Mouse (Mus musculus) gastrocnemius, adult 8-10 months (tissue): ENCODE measurements around the gene Rcl1. TPM values are rescaled to one million over a fixed set of nuclear protein-coding genes. Genes with fewer than 3 reads are reported as not detected.

Experiments
- DNase-seq, 2 experiments: peaks; one replicate each; pipeline ENCODE4 v3.0.0; 2022; ENCODE audit warnings: low spot score in 2 of 2
- microRNA-seq: library from miRNA; unstranded; fragments of <30 nt; microRNA quantifications from one replicate; pipeline ENCODE4 v1.2.0, GENCODE M21; 2022
- total RNA-seq, 4 experiments: library from RNA; stranded (reverse); gene quantifications; 2 replicates each; pipeline ENCODE4 v1.2.4; 2022

The Rcl1 gene
- total RNA-seq, 4 experiments from 2014 or later = 5.0 to 8.5 (median 6.9) TPM

- DNase-seq = no peak
Observed at GRCm38 (mm10) chr19:29150038-29150437, 48.9 kb downstream of the Rcl1 start.

- DNase-seq = no peak
Observed at GRCm38 (mm10) chr19:29151443-29151842, 50.3 kb downstream of the Rcl1 start.

- no peak for DNase-seq
Observed at GRCm38 (mm10) chr19:29155552-29155951, 54.4 kb downstream of the Rcl1 start.

GRCm38 (mm10) chr19:29156417-29156816 lies 55.2 kb downstream of the Rcl1 start:
- no peak for DNase-seq

DNA sequence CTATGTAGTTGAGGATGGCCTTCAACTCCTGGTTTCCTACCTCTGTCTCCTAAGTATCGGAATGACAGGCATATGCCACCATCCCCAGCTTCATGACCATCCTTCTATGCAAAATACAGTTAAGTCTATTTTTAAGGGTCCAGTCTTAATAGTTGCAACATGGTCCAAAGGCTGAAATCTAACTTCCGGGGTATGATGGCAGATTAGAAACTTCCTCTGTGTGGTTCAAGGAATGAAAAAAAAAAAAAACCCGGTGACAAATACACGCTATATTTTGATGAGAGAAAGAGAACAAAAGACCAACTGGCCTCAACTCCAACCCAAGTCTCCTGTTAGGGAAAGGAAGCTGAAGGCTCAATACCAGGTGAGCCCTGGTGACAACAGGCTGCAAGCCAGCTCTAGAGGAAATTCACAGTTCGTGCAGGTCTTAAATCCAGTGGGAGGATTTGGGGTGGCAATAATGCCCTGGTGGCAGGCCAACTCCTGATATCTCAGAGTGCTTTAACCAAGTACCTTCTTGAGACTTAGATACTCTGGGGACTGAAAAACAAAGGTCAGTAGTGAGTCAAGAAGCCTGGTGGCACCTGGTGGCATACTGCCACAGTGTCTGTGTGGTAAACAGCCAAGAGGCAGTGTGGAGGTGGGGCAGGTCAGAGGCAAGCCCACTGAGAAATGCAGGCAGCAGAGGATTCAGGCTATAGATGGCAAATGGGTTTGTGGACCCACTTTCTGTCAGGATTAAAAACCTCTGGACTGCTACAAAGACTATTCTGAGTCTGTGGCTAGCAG lies 56.7 kb downstream of the Rcl1 start:
- no peak for DNase-seq

DNA sequence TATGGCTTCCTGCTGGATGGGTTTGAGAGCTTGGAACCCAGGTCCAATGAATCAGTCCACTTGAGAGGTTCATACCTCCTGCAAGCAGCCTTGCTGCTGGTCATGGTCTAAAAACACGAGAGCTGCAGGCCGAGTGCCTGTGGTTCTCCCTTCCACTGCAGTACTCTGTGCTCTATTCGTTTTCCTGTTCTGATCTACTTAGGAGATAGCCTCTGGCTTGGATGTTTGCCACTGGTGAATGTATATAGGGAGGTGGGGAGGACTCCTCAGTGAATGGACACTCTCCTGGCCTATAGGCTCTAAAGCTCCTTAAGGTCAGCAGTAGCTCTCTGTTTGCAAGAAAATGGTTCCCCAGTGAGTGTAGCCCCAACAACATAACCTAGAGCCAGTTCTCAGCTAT lies 57.3 kb downstream of the Rcl1 start:
- DNase-seq = no peak

DNA sequence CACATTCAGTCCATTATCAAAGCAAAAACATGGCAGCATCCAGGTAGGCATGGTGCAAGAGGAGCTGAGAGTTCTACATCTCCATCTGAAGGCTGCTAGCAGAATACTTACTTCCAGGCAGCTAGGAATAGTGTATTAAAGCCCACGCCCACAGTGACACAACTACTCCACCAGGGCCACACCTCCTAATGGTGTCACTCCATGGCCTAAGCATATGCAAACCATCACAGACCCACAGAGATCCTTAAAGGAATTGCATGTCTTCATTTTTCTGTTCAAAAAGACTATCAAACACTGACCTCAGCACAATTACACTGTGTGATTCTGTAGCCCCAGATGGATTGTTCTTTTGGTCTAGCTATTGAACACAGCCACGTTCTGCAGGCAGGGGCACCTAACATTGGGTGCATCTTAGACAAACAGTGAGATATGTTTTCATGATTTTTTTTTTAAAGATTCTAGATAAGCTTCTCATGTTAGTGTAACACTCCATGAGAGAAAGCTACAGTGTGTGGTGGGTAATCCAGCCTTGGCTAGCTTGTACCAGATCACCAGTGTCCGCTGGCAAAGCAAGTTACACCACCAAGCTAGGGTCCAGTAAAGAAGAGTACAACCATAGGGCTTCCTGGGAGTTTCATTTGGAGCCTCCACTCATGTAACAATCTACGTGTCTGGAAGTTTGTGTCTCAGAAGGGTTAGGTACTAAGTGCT lies 62.8 kb downstream of the Rcl1 start:
- DNase-seq = no peak

DNA sequence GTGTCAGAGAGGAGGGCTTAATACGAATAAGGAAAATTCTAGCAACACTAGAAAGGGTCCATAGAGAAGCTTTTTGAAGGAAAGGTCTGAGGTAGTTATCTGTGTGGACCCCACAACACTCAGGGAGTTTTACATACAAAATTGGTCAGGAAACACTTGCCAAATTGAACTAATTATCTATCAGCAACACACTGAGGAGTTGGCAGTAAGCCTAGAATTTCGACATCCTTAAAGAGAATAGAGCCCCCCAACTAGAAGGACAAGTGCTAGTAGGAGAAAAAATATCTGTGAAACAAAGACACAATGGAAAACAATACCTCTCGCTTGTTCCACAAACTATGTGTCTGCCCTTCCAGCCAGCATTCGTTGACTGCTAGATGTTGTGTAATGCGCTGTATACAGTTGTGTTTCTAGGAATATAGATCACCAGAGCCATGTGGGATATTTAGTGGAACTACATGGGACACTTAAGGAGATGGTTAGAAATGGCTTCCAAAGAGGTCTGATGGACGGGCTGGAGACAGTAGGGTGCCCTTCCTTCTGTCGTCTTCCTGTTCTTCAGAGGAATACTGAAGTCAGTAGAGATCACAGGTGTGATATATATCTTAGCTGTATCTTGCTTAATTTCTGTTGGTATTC lies 63.5 kb downstream of the Rcl1 start:
- no peak for DNase-seq

GRCm38 (mm10) chr19:29167938-29168337 lies 66.8 kb downstream of the Rcl1 start:
- no peak for DNase-seq

DNA sequence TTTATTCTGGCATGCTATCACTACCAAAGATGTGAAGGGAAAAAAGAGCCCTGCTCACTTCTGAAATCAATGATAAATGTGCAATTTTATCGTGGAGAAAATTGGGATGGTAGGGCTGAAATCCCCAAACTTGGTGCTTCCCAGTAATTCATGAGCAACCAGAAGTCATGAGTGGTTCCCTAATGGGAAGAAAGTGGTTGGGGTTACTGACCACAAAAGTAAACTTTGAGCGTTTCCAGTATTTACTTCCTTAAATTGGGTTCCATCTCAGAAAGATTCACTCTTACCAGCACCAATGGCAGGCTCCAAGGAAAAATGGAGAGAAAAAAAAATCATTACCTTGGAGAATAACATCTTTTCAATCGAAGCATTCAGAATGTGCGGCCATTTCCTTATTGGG lies 79.2 kb downstream of the Rcl1 start:
- no peak for DNase-seq

- no peak for DNase-seq
Observed at GRCm38 (mm10) chr19:29182166-29182565, 81.0 kb downstream of the Rcl1 start.

GRCm38 (mm10) chr19:29185122-29185521 lies 83.9 kb downstream of the Rcl1 start:
- no peak for DNase-seq

GRCm38 (mm10) chr19:29185552-29186232 lies 84.5 kb downstream of the Rcl1 start:
- DNase-seq = no peak

DNA sequence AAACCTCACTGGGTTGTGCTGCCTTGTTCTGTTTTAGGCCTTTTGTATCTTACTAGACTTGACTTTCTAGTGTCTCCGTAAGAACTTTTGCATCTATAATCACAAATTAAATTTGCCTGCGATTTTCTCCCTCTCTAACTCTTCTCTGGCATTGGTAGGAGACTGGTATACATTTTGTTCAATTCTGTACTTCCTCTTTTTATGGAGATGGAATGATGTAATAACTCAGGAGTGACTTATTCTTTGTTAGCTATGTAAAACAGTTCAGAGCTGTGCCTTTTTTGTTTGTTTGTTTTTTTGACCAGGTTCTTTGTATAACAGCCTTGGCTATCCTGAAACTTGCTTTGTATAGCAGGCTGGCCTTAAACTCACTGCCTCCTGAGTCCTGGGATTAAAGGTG lies 87.7 kb downstream of the Rcl1 start:
- no peak for DNase-seq

Small RNAs within 50 kb of the gene (microRNA-seq; reads per million reads assigned to microRNA genes)
- gene Mir101b = 665 reads per million, percentile 74 among the genes with 10 or more reads in this experiment

Other genes starting within 250 kb of the Rcl1 start
- 1 to 10 TPM; 1.7 to 2.1 (median 1.8) TPM for gene Plpp6, start 137.4 kb upstream of the Rcl1 start, total RNA-seq
- 1 to 10 TPM; 1.3 to 2.4 (median 1.8) TPM for gene 4430402I18Rik, start 133.6 kb upstream of the Rcl1 start, total RNA-seq
- gene Cdc37l1, start 111.0 kb upstream of the Rcl1 start, total RNA-seq = 10 to 100 TPM; 38.6 to 45.9 (median 40.0) TPM
- gene Ak3, start 53.4 kb upstream of the Rcl1 start, total RNA-seq = 10 to 100 TPM; 32.4 to 42.5 (median 39.8) TPM
- 10 to 100 TPM; 20.4 to 28.3 (median 24.3) TPM for gene Jak2, start 150.5 kb downstream of the Rcl1 start, total RNA-seq
- not detected for gene Insl6, start 224.0 kb downstream of the Rcl1 start, total RNA-seq
- not detected for gene Rln1, start 233.3 kb downstream of the Rcl1 start, total RNA-seq